ENCODE assay signal across 12 mouse cellular contexts in genomic region chrX:160471257-160471786, GRCm38 (mm10).
"Had no signal": no experiment of that assay in that cellular context is flagged by ENCODE, and none has a peak within 500 bp of the region (broad histone marks: within the 10 kb centered on the region; RNA-seq: fewer than 3 reads in every experiment).

No protein-coding gene starts in this region.

- H3K4me2 ChIP-seq: limb, embryonic 15.5 days; liver, embryonic 12.5 days; lung, embryonic 14.5 days; midbrain, embryonic 12.5 days had no signal

- H3K27ac ChIP-seq: limb, embryonic 15.5 days; liver, embryonic 12.5 days; midbrain, embryonic 12.5 days had no signal

- H3K4me3 ChIP-seq: limb, embryonic 15.5 days; liver, embryonic 12.5 days; midbrain, embryonic 12.5 days had no signal

- H3K9ac ChIP-seq: limb, embryonic 15.5 days; liver, embryonic 12.5 days; lung, embryonic 14.5 days; midbrain, embryonic 12.5 days had no signal

- H3K4me1 ChIP-seq: limb, embryonic 15.5 days; liver, embryonic 12.5 days; midbrain, embryonic 12.5 days had no signal

- H3K36me3 ChIP-seq: limb, embryonic 15.5 days; liver, embryonic 12.5 days; midbrain, embryonic 12.5 days had no signal

- H3K9me3 ChIP-seq: limb, embryonic 15.5 days; liver, embryonic 12.5 days; midbrain, embryonic 12.5 days had no signal

- DNase-seq: layer of hippocampus, adult 9-11 months; layer of hippocampus, postnatal 36 days; lung, embryonic 14.5 days; lung, postnatal 10 days; lung, postnatal 4 days; right cerebral cortex, adult 18-20 months; right cerebral cortex, postnatal 25 days; thymus, postnatal 36 days had no signal

- ATAC-seq: intestine, embryonic 16.5 days; liver, embryonic 12.5 days had no signal
